Mouse (Mus musculus) midbrain, postnatal 0 days (tissue): ENCODE results near the gene Olfr1105. TPM values are rescaled to one million over a fixed set of nuclear protein-coding genes. Genes with fewer than 3 reads are reported as not detected.

Experiments
- ATAC-seq: fragments of 200-750 bp; cut with Nextera tagmentation; 2 replicates; pipeline ENCODE4 v1.8.0; 2017; ENCODE audit warnings: moderate number of reproducible peaks, mild to moderate bottlenecking, moderate TSS enrichment, moderate library complexity; ENCODE audit not compliant: low FRiP score
- DNase-seq: peaks from one replicate; pipeline ENCODE4 v3.0.0-alpha.2; 2015; ENCODE audit warnings: low spot score
- H3K27ac ChIP-seq: fragments of 300-500 bp; sonication (generic); 2 replicates; pipeline ENCODE4 v1.5.1; 2014; ENCODE audit warnings: low read depth, mild to moderate bottlenecking, low read length, mixed read lengths
- H3K27me3 ChIP-seq: fragments of 300-500 bp; sonication (generic); 2 replicates; pipeline ENCODE4 v1.6.1; 2014; ENCODE audit warnings: low read length, control low read depth, mixed read lengths; ENCODE audit not compliant: insufficient read depth
- H3K36me3 ChIP-seq: fragments of 300-500 bp; sonication (generic); 2 replicates; pipeline ENCODE4 v1.6.1; 2014; ENCODE audit warnings: low read length, control low read depth, mixed read lengths; ENCODE audit not compliant: insufficient read depth
- H3K4me1 ChIP-seq: fragments of 300-500 bp; sonication (generic); 2 replicates; pipeline ENCODE4 v1.6.1; 2014; ENCODE audit warnings: mild to moderate bottlenecking, control low read depth, antibody characterized with exemption, low read length, mixed read lengths; ENCODE audit not compliant: insufficient read depth
- H3K4me2 ChIP-seq: fragments of 300-500 bp; sonication (generic); 2 replicates; pipeline ENCODE4 v1.6.1; 2014; ENCODE audit warnings: low read depth, mild to moderate bottlenecking, low read length, mixed read lengths; ENCODE audit not compliant: poor library complexity, severe bottlenecking
- H3K4me3 ChIP-seq: fragments of 300-500 bp; sonication (generic); 2 replicates; pipeline ENCODE4 v1.5.1; 2014; ENCODE audit warnings: low read depth, mild to moderate bottlenecking, low read length, moderate library complexity
- H3K9ac ChIP-seq: fragments of 300-500 bp; sonication (generic); replicated peaks from 2 replicates; pipeline ENCODE4 v1.6.1; 2014; ENCODE audit warnings: mild to moderate bottlenecking, low read length, moderate library complexity, mixed read lengths; ENCODE audit not compliant: poor library complexity, severe bottlenecking
- H3K9me3 ChIP-seq: fragments of 300-500 bp; sonication (generic); 2 replicates; pipeline ENCODE4 v1.6.1; 2016; ENCODE audit warnings: low read length, control low read depth
- CTCF ChIP-seq: IDR thresholded peaks from 2 replicates; pipeline ENCODE4 v1.5.1; 2016; ENCODE audit warnings: antibody characterized with exemption, mild to moderate bottlenecking
- WGBS: fragments of 180-500 bp; shearing (Covaris S2); extraction: QIAGEN DNeasy Blood & Tissue Kit; methylation state at CpG from one replicate; pipeline ENCODE4 v1.1.7; 2014; 5-methylcytosine and 5-hydroxymethylcytosine counted together
- polyA plus RNA-seq: library from polyadenylated mRNA; unstranded; fragments of >200 nt; fragmentation: Nextera tagmentation; extraction: Ambion mirVana; gene quantifications from 2 replicates; pipeline ENCODE4 v1.2.1, GENCODE M21; 2015
- total RNA-seq: library from RNA; depleted of rRNA; stranded (reverse); fragments of >200 nt; gene quantifications from 2 replicates; pipeline ENCODE4 v1.2.3, GENCODE M21; 2014; rRNA removed

Gene Olfr1105
- not detected in 2 replicates for total RNA-seq
- not detected in 2 replicates for polyA plus RNA-seq

DNA sequence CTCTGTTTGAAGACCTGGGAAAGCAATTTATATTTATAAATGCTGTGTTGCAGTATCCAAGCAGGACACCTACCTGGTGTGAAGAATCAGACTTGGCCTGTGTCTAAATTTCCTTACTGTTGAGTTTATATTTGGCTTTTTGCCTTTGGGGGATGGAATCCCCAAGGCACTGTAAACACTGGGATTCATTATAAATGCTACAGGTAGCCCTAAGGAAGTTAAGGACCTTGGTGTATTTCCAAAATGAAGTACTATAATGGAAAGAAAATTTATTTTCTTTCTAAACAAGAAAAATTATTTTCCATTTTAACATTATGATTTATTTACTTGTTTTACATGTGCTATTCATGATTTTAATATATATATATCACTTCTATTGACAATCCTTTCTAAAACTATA lies at the start of gene Olfr1105:
Olfr1105 (minus strand) TSS at position 101 of the 400 bp plus-strand sequence.
- Histone ChIP-seq H3K27ac (no peak within 1 kb of the TSS), H3K9me3 (no peaks in the 10 kb centered on the region), H3K36me3 (no peaks in the 10 kb centered on the region), H3K4me1 (no peaks in the 10 kb centered on the region), H3K27me3 (no peaks in the 10 kb centered on the region), H3K4me3 (no peak within 1 kb of the TSS), H3K9ac (no peak within 1 kb of the TSS), H3K4me2 (no peak within 1 kb of the TSS)
- TF ChIP-seq CTCF, result no peak
- DNase-seq, result no peak
- no peak for ATAC-seq

DNA sequence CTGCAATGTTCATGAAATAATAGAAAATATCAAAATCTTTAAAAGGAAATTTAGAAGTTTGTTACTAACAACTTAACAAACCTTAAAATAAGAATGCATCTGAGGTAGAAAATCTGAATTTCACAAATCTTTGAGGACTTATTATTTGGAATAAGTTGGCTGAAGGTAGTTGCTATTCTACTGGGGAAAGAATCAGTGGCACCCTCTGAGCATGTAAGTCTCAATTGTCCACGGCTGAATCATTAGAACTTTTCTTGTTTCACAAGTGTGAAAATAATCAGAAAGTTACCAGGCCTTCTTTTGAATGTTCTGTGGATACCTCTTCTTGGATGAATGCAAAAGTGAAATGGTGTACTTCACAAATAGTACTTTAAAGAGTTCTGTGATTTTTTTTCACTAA lies 39.4 kb upstream of the Olfr1105 start, which contains the start of gene Olfr1107:
Olfr1107 (minus strand) TSS at position 101 of the 400 bp plus-strand sequence.
- H3K27ac ChIP-seq, result no peak within 1 kb of the TSS
- H3K4me1 ChIP-seq, result no peaks in the 10 kb centered on the region
- no peak for TF ChIP-seq CTCF
- H3K9me3 ChIP-seq, result no peaks in the 10 kb centered on the region
- H3K27me3 ChIP-seq, result no peaks in the 10 kb centered on the region
- no peak within 1 kb of the TSS for H3K4me3 ChIP-seq
- H3K4me2 ChIP-seq, result no peak within 1 kb of the TSS
- DNase-seq, result no peak
- 83% methylated on average over 1 of the region's 1 CpGs for WGBS
- no peak within 1 kb of the TSS for H3K9ac ChIP-seq
- no peak for ATAC-seq
- no peaks in the 10 kb centered on the region for H3K36me3 ChIP-seq

DNA sequence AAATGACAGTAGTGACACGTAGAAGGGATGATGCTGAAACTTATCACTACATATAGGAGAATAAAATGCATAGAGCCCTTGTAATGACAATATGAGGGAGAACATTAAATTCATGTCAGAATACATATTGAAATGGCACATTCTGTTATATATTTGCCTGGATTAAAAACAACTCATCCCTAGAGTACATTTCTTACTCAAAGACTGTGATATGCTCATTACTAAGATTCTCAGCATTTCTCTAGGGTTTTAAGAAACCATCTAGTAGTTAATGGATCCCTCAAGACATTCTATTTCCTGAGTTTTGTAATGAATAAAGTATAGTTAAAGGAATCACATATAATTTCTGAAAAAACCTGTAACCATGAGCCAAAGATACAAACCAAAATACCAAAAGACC lies 15.8 kb upstream of the Olfr1105 start, which contains the start of gene Olfr1106:
Olfr1106 (minus strand) TSS at position 101 of the 400 bp plus-strand sequence.
- DNase-seq (no peak), ATAC-seq (no peak)
- no peak within 1 kb of the TSS for H3K9ac ChIP-seq
- H3K36me3 ChIP-seq, result no peaks in the 10 kb centered on the region
- no peaks in the 10 kb centered on the region for H3K27me3 ChIP-seq
- no peak within 1 kb of the TSS for H3K4me3 ChIP-seq
- no peaks in the 10 kb centered on the region for H3K9me3 ChIP-seq
- no peak for TF ChIP-seq CTCF
- no peak within 1 kb of the TSS for H3K4me2 ChIP-seq
- H3K4me1 ChIP-seq, result no peaks in the 10 kb centered on the region
- 74% methylated on average over 1 of the region's 1 CpGs for WGBS
- H3K27ac ChIP-seq, result no peak within 1 kb of the TSS

DNA sequence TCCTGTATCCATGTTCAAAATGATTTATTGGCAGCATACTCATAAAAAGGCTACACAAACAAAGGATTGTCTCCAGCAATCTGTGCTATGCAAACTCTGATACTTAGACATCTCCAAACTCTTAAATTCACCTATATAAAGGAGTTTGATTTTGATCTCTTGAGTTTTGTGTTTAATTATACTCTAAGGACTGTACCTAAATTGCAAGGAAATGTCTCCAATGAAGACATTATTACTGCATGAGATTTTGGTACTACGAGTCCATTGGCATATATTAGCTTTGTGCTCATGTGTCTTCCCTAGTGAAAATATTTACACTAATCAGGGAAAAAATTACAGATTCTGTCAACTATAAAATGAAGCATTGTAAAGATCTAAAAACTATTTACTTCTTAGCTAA lies 9.4 kb downstream of the Olfr1105 start, which contains the start of gene Olfr1104:
Olfr1104 (minus strand) TSS at position 101 of the 400 bp plus-strand sequence.
- Histone ChIP-seq H3K4me1 (no peaks in the 10 kb centered on the region), H3K4me3 (no peak within 1 kb of the TSS), H3K36me3 (no peaks in the 10 kb centered on the region), H3K27ac (no peak within 1 kb of the TSS), H3K27me3 (no peaks in the 10 kb centered on the region), H3K9me3 (no peaks in the 10 kb centered on the region), H3K9ac (no peak within 1 kb of the TSS), H3K4me2 (no peak within 1 kb of the TSS)
- no peak for ATAC-seq
- TF ChIP-seq CTCF, result no peak
- DNase-seq, result no peak
- WGBS, result 82% methylated on average over 1 of the region's 1 CpGs

DNA sequence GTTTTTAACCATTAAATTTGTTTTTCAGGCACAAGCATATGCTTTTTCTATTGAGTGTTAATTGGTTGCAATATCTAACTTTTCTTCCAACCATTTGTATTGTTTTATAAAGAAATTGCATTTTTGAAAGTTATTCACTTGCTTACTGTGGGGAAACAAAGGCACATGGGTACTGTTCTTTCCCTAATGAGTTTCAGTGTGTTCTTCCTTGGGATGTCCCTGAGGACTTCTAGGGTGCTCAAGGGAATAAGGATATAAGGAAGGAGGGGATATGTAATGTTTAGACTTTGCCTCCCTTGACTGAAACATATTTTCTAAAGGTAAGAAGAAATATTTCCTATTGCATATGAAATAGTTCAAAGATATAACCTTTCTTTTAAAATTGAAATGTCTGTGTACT lies 38.2 kb downstream of the Olfr1105 start, which contains the start of gene Olfr1102:
Olfr1102 (plus strand) TSS at position 301 of the 400 bp plus-strand sequence.
- Histone ChIP-seq H3K9me3 (no peaks in the 10 kb centered on the region), H3K4me3 (no peak within 1 kb of the TSS), H3K4me2 (no peak within 1 kb of the TSS), H3K27me3 (no peaks in the 10 kb centered on the region), H3K9ac (no peak within 1 kb of the TSS), H3K4me1 (no peaks in the 10 kb centered on the region), H3K27ac (no peak within 1 kb of the TSS), H3K36me3 (no peaks in the 10 kb centered on the region)
- DNase-seq, result no peak
- no peak for TF ChIP-seq CTCF
- ATAC-seq, result no peak

DNA sequence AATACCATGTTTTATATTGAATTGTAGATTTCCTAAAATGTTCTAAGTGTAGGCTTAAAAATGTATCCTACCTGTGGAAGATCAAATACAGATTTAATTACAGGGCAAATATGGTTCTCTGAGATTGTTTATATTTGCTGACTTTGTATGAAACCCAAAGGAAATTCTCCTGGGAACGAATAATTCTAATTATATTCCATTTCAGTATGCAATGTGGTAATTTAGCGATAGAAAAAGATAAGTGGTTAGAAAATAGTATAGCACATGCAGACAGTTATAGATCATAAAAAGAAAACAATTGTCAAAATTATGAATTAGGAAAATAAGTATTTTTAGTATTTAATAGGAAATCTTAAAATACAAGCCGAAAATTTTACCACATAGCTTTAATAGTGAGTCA lies 45.2 kb downstream of the Olfr1105 start, which contains the start of gene Olfr1101:
Olfr1101 (minus strand) TSS at position 101 of the 400 bp plus-strand sequence.
- 78% methylated on average over 3 of the region's 3 CpGs for WGBS
- no peak within 1 kb of the TSS for H3K9ac ChIP-seq

More for the DNA sequence above, 45.2 kb downstream of the Olfr1105 start, which contains the start of gene Olfr1101:
- DNase-seq (no peak), ATAC-seq (no peak)
- Histone ChIP-seq H3K9me3 (no peaks in the 10 kb centered on the region), H3K4me2 (no peak within 1 kb of the TSS), H3K4me1 (no peaks in the 10 kb centered on the region), H3K36me3 (no peaks in the 10 kb centered on the region), H3K4me3 (no peak within 1 kb of the TSS), H3K27ac (no peak within 1 kb of the TSS), H3K27me3 (no peaks in the 10 kb centered on the region)
- no peak for TF ChIP-seq CTCF

Other genes with a start within 250 kb of the Olfr1105 start
- gene Olfr141, start 226.5 kb downstream of the Olfr1105 start, total RNA-seq, result not detected in 2 replicates
- gene Olfr141, start 226.5 kb downstream of the Olfr1105 start, polyA plus RNA-seq, result not detected in 2 replicates
- not detected in 2 replicates for gene Olfr1094, start 211.9 kb downstream of the Olfr1105 start, total RNA-seq
- gene Olfr1094, start 211.9 kb downstream of the Olfr1105 start, polyA plus RNA-seq, result not detected in 2 replicates
- gene Olfr1095, start 184.8 kb downstream of the Olfr1105 start, total RNA-seq, result not detected in 2 replicates
- not detected in 2 replicates for gene Olfr1095, start 184.8 kb downstream of the Olfr1105 start, polyA plus RNA-seq
- gene Gm13723, start 161.7 kb downstream of the Olfr1105 start, total RNA-seq, result not detected in 2 replicates
- not detected in 2 replicates for gene Gm13723, start 161.7 kb downstream of the Olfr1105 start, polyA plus RNA-seq
- gene Olfr1097, start 144.3 kb downstream of the Olfr1105 start, total RNA-seq, result not detected in 2 replicates
- gene Olfr1097, start 144.3 kb downstream of the Olfr1105 start, polyA plus RNA-seq, result not detected in 2 replicates
- not detected in 2 replicates for gene Olfr1098, start 112.0 kb downstream of the Olfr1105 start, total RNA-seq
- not detected in 2 replicates for gene Olfr1098, start 112.0 kb downstream of the Olfr1105 start, polyA plus RNA-seq
- gene Olfr1099, start 75.8 kb downstream of the Olfr1105 start, total RNA-seq, result not detected in 2 replicates
- gene Olfr1099, start 75.8 kb downstream of the Olfr1105 start, polyA plus RNA-seq, result not detected in 2 replicates
- not detected in 2 replicates for gene Olfr1100, start 56.6 kb downstream of the Olfr1105 start, total RNA-seq
- not detected in 2 replicates for gene Olfr1100, start 56.6 kb downstream of the Olfr1105 start, polyA plus RNA-seq
- gene Olfr1101, start 45.3 kb downstream of the Olfr1105 start, total RNA-seq, result not detected in 2 replicates
- not detected in 2 replicates for gene Olfr1101, start 45.3 kb downstream of the Olfr1105 start, polyA plus RNA-seq
- not detected in 2 replicates for gene Olfr1102, start 38.1 kb downstream of the Olfr1105 start, total RNA-seq
- gene Olfr1102, start 38.1 kb downstream of the Olfr1105 start, polyA plus RNA-seq, result not detected in 2 replicates
- not detected in 2 replicates for gene Olfr1104, start 9.5 kb downstream of the Olfr1105 start, total RNA-seq
- gene Olfr1104, start 9.5 kb downstream of the Olfr1105 start, polyA plus RNA-seq, result not detected in 2 replicates
- not detected in 2 replicates for gene Olfr1106, start 15.7 kb upstream of the Olfr1105 start, total RNA-seq
- not detected in 2 replicates for gene Olfr1106, start 15.7 kb upstream of the Olfr1105 start, polyA plus RNA-seq
- not detected in 2 replicates for gene Olfr1107, start 39.3 kb upstream of the Olfr1105 start, total RNA-seq
- gene Olfr1107, start 39.3 kb upstream of the Olfr1105 start, polyA plus RNA-seq, result not detected in 2 replicates
- gene Olfr1109, start 59.5 kb upstream of the Olfr1105 start, total RNA-seq, result not detected in 2 replicates
- gene Olfr1109, start 59.5 kb upstream of the Olfr1105 start, polyA plus RNA-seq, result not detected in 2 replicates
- not detected in 2 replicates for gene Olfr259, start 78.0 kb upstream of the Olfr1105 start, total RNA-seq
- gene Olfr259, start 78.0 kb upstream of the Olfr1105 start, polyA plus RNA-seq, result not detected in 2 replicates
- not detected in 2 replicates for gene Olfr1110, start 103.8 kb upstream of the Olfr1105 start, total RNA-seq
- not detected in 2 replicates for gene Olfr1110, start 103.8 kb upstream of the Olfr1105 start, polyA plus RNA-seq
- gene Olfr1111, start 116.1 kb upstream of the Olfr1105 start, total RNA-seq, result not detected in 2 replicates
- not detected in 2 replicates for gene Olfr1111, start 116.1 kb upstream of the Olfr1105 start, polyA plus RNA-seq
- gene Olfr1112, start 151.3 kb upstream of the Olfr1105 start, total RNA-seq, result not detected in 2 replicates
- not detected in 2 replicates for gene Olfr1112, start 151.3 kb upstream of the Olfr1105 start, polyA plus RNA-seq
- not detected in 2 replicates for gene Olfr1113, start 172.4 kb upstream of the Olfr1105 start, total RNA-seq
- not detected in 2 replicates for gene Olfr1113, start 172.4 kb upstream of the Olfr1105 start, polyA plus RNA-seq
- gene Olfr1115, start 211.5 kb upstream of the Olfr1105 start, total RNA-seq, result not detected in 2 replicates
- gene Olfr1115, start 211.5 kb upstream of the Olfr1105 start, polyA plus RNA-seq, result not detected in 2 replicates
- not detected in 2 replicates for gene Olfr1116, start 231.0 kb upstream of the Olfr1105 start, total RNA-seq
- gene Olfr1116, start 231.0 kb upstream of the Olfr1105 start, polyA plus RNA-seq, result not detected in 2 replicates